Mouse (Mus musculus) effector memory CD4-positive, alpha-beta T cell, adult 5 months (primary cell): ENCODE data around the gene Vps35. TPM values are rescaled to one million over a fixed set of nuclear protein-coding genes. Genes with fewer than 3 reads are reported as not detected.

Experiments
- polyA plus RNA-seq: library from polyadenylated mRNA; unstranded; fragments of 100-300 nt; shearing (Covaris generic); gene quantifications from one replicate; pipeline ENCODE4 v1.2.1, GENCODE M21; 2017

Vps35 gene
- 64.5 TPM for polyA plus RNA-seq

DNA sequence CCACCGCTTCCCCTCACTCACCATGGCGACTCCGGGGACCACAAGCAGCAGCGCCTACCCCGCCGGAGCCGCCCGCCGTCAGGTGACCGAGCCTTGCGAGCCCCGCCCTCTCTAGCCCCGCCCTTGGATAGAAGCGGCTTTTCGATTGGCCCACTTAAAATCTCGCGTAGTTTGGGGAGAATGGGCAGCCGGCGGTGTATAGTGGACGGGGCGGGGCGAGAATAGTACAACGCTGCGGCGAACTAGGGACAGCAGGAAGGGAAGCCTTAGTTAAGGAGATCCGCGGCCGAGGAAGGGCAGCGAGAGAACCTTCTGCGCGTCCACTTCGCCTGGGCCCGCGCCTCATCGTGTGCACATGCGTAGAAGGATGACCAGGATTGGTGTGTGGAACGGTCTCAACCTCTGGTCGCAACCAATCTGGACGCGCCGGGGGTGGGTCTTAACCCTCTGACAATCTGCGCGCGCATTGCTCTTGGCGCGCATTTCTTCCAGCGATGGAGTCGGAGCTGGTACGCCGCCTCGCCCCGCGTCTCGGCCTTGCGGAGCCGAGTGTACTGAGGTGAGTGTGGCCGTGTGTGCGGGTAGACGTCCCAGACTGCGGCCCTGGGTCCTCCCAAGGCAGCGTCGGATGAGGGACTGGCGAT, at the start of gene Vps35, which contains the start of gene Orc6:
Vps35 (minus strand) TSS at position 369 of the 644 bp plus-strand sequence.
Orc6 (plus strand) TSS at position 199 of the 644 bp plus-strand sequence.

DNA sequence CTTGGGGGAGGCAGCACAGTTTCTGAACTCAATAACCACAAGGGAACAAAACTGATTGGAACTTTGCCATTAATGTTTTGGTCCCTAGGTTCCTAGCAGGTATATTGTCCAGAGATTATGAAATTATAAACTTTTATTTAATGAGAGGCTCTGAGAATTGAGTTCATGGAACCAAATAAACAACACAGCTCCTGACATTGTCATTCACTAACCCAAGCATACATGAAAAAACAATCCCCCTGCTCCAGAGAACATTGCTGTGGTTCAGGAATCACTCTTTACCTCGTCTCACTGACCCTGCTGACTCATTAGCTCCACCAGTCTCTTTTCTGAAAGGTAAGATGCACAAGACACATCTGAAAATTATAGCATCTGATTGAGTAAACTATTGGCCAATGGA, 73.9 kb downstream of the Vps35 start, which contains the start of gene Olfr371:
Olfr371 (plus strand) TSS at position 301 of the 400 bp plus-strand sequence.

Other genes starting within 250 kb of the Vps35 start
- 6.5 TPM for gene Fbxw9, start 239.7 kb downstream of the Vps35 start, polyA plus RNA-seq
- gene Gm5741, start 231.8 kb downstream of the Vps35 start, polyA plus RNA-seq: not detected
- gene Dhps, start 228.0 kb downstream of the Vps35 start, polyA plus RNA-seq: 89.1 TPM
- gene Wdr83os, start 219.1 kb downstream of the Vps35 start, polyA plus RNA-seq: 134 TPM
- gene Wdr83, start 218.5 kb downstream of the Vps35 start, polyA plus RNA-seq: 18.9 TPM
- gene Man2b1, start 216.5 kb downstream of the Vps35 start, polyA plus RNA-seq: 93.4 TPM
- not detected for gene Zfp791, start 176.7 kb downstream of the Vps35 start, polyA plus RNA-seq
- not detected for gene Cks1brt, start 147.9 kb downstream of the Vps35 start, polyA plus RNA-seq
- not detected for gene Olfr371, start 73.8 kb downstream of the Vps35 start, polyA plus RNA-seq
- gene Orc6, start 170 bp downstream of the Vps35 start, polyA plus RNA-seq: 33.3 TPM
- gene Mylk3, start 86.5 kb upstream of the Vps35 start, polyA plus RNA-seq: not detected
- gene 4921524J17Rik, start 133.0 kb upstream of the Vps35 start, polyA plus RNA-seq: 27.7 TPM
- 0.55 TPM for gene Gpt2, start 192.8 kb upstream of the Vps35 start, polyA plus RNA-seq